Mouse (Mus musculus) liver, adult (tissue): Measurements from ENCODE around the gene Acta1.

Experiments used
- GATA4 ChIP-seq: IDR thresholded peaks from 2 replicates; pipeline ENCODE4 v1.6.1; 2014; ENCODE audit warnings: mild to moderate bottlenecking, low read length; ENCODE audit not compliant: insufficient replicate concordance

Gene Acta1

DNA sequence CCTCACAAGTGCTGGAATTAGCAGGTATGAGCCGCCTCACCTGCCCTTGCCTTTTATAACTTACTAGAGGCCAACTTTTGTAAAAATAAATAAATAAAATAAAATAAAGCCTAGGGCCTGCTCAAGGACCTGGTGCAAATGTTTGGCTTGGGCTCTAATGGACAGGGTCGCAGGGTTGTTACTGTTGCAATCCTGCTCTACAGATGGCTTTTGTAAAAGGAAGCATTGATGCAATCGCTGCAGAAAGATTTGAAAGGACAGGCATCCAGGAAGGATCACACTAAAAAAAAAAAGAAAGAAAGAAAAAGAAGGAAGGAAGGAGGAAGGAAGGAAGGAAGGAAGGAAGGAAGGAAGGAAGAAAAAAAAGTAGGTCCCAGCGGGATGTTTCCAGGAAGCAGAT, 34.2 kb downstream of the Acta1 start:
- no peak for TF ChIP-seq GATA4

DNA sequence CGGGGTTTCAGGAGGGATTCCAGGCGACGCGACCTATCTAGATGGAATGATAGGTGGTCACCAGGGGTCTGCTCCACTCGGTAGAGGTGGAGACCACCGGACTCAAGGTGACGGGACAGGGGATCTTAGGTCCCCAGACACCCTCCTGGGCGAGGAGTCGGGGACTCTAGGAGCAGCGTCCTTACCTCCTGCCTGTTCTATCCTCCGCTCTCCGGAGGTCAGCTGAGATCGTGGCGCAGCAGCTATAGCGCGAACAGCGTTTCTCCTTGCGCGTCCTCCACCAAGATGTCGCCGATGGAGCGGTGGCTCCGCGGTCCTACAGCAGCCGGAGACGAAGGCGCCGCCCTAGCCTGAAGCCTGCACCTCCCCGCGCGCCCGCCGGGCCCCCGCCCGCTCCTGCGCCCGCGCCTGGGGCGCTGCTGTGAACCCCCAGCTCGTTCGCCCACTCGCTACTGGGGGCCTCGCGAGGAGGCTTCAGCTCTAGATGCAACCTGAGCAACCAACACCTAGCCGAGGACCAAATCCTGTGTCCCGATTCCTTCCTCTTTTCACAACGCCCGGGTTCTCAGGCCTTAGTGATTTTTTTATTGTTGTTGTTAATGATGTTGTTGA, 34.8 kb downstream of the Acta1 start, which contains the start of gene Ccsap:
TSS of gene Ccsap (minus strand) at position 562 of the 612 bp plus-strand sequence.
- TF ChIP-seq GATA4, result no peak; the same call in 1 of the 2 replicates

DNA sequence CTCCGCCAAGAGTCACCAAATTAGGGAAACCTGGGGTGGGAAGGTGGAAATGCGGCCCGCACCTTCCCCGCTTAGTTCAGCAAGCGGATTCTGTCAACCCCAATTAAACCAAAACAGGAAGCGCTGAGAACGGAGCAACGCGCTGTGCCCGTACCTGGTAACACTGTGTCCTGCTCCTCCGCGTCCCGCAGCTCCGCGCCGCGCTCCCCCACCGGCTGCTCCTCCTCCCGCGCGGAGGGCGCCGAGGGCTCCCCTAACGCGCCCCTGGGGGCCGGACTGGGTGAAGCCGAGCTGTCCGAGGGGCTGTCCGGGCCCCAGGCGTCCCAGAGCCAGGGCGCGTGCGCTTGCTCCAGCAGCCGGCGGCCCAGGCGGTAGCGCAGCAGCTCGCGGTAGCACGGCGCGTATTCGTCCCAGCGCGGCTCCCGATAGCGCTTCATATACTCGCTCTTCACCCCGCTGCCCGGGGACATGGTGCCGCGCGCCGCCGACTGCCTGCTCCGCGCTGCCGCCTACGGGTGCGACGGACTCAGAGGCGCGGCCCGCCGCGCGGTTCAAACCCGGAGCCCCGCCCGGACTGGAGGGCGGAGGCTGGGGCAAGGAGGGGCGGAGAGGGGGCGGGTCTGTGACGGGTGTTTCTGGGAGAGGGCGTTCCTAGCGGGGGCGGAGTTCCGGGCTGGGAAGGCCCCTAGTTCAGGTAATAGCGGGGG, 35.5 kb downstream of the Acta1 start:
- no peak for TF ChIP-seq GATA4

DNA sequence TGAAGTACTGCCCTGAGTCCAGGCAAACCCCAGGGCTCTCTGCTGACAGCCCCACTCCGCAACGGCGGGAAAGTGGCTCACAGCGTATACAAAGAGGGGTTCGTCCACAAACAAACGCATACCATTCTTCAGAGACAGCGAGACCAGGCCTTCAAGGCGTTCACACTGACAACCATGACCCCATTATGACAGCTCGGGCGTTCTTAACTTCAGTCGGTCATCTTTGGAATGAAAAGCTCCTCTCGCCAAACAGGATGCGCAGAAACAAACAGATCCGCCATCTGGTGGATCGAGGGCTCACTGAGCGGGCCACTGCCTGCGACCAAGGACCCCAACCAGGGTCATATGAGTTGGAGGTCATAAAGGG, 36.0 kb downstream of the Acta1 start:
- no peak for TF ChIP-seq GATA4

DNA sequence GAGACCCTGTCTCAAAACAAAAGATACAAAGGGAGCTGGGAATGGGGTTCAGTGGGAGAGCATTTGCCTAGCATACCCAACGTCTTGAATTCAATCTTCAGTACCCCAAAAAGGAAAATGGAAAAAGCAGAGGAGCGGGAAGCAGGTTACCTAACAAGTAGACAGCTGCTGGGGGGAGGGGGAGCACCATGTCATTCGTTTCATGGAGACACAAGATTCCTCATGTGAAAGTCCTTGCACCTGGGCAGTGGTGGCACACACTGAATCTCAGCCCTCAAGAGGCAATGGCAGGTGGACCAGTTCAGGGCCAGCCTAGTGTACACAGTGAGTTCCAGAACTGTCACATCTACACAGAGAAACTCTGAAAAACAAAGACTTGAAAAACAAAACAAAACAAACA, 37.2 kb downstream of the Acta1 start:
- no peak for TF ChIP-seq GATA4

DNA sequence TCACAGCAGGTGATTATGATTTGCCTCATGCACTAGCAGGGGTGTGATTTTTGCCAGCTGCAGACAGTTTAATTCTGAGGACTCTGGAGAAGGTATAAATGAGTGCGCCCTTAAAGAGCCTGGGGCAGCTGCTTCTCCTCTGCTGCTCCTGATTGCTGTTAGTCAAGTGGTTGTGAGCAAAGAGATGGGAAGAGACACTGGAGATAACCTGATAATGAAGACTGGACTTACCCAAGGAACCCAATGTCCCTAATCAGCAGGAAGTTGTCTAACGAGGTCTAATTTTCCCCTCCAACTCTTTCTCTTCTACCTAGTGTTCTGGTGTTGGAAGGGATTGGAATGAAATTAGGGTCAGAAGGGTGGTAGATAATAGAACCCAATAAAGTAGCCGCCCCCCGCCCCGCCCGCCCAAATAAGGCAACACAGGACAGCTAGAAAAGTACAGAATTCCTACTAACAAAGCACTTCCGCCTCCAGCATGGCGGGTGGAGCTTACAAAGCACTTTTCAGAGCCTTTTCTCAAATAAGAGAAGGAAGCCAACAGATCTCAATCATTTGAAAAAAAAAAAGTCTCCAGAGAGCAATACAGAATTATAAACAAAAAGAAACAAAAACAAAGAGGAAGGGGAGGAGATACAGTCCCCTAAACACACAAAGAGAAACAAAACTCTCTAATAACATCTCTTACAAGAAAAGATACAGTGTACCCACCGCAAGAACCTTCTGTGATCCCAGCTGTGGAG, 39.6 kb downstream of the Acta1 start:
- no peak for TF ChIP-seq GATA4

DNA sequence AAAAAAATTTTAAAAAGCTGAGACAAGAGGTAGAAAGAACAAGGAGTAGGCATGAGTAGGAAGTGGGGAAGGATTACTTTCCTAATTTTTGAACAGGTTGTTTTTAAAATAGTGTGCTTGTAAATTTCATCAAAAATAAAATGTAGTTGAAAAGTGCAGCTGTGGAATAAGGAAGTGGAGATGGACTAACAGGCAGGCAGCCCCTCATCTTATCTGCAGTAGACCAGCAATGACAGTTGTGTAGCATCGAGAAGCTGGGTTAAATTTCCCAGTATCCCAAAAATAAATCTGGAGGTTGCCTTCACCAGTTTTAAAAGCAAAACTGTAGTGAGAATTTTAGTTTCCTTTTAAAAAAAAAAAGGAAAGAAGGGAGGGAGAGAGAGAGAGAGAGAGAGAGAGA, 40.3 kb downstream of the Acta1 start:
- TF ChIP-seq GATA4, result no peak

DNA sequence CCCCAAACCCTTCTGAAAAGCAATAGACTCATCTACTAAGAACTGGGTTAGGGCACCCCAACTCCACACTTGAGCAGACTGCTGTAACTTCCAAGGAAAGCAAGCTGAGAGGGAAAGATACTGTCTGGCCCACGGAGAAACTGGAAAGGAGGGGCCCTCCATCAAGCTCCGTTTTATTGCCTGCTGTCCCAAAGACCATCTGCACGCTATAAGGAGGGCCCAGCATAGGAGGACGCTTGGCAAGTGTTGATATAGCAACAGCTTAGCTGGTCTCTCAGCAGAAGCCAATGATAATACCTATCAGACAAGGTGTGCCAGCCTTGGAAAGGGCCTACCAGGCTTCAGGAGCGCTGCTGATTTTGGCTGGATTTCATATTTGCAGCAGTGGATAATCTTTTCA, 43.0 kb downstream of the Acta1 start:
- no peak for TF ChIP-seq GATA4

DNA sequence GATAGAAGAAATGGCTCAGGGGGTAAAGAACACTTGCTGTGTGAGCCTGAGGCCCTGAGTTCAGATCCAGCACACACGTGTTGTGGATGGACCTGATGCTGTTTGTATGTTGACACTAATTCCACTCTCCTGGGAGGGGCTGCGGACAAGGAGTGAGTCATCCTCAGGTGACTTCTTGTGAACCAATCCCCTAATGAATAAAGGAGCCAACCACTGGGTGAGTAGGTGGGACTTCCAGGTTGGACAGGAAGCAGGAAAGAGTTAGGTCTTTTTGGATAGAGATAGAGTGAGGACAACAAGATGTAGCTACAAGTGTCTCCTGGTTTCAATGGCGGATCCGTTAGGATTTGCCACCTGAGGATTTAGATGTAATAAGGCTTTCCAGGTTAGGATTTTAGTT, 45.2 kb downstream of the Acta1 start:
- TF ChIP-seq GATA4, result no peak

DNA sequence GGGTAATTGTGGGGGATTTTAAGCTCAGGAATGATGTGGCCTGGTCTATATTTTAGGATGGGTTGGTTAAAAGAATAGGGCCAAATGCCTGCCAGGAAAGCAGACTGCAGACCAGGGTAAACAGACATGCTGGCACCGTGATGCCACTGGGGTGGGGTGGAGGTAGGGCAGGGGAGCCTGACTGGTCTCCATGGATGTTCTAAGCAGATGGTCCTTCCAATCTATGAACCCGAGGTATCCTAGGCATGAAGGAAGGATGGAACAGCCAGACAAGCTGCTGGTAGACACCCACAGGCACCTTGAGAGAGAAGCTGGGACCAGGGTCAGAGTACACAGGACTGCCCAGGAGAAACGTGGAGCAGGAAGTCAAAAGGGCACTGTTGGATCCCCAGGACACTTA, 47.0 kb downstream of the Acta1 start:
- TF ChIP-seq GATA4, result no peak

DNA sequence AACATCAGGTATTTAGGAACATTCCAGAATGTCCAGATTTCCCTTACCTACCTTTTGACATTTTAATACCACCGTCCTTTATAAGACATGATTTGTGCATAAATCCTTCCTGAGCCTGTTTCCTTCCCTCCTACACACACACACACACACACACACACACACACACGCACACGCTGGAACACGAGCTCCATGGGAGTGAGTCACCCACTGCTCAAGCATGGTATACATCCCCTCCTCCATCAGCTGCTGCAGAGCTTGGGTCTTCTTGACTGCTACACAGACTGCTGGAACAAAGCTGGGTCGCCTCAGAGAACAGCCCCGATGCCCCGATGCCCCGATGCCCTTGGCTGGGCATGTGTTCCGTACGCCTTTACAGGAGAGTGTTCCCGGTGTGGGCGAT, 48.0 kb downstream of the Acta1 start:
- TF ChIP-seq GATA4, result no peak

DNA sequence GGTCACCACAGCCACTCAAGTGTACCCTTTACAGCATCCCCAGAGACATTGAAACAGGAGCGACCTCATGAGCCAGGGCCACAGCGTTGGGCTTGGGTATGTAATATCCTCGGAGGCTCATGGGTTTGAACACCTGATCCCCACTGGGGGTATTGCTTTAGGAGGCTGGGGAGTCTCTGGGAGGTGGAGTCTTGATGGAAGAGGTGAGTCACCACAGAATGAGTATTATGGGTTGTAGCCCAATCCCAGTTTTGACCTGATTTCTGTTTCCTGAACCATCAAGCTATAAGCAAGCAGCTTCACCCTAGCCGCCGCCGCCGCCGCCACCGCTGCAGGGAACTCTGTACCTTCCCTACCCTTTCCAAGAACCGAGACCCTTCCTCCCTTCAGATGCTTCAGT, 48.6 kb downstream of the Acta1 start:
- no peak for TF ChIP-seq GATA4

DNA sequence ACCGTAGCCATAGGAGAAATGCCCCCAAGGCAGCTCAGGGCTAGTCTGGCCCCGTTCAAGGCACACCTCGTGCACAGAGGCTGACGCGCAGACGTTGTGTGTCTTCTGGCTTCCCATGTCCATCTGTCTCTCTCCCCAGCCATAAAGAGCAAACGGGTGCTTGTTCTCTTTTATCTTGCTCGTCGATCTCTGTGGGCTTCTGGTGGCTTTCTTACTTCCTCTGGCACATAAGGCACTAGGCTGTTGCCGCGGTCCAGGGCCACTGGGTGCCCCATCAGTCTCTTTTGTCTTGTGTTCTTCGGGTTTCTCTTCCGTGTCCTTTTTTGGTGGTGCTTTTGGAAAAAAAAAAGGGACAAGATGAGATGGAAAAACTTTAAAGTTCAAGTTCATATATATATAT, 49.4 kb downstream of the Acta1 start:
- TF ChIP-seq GATA4, result no peak

DNA sequence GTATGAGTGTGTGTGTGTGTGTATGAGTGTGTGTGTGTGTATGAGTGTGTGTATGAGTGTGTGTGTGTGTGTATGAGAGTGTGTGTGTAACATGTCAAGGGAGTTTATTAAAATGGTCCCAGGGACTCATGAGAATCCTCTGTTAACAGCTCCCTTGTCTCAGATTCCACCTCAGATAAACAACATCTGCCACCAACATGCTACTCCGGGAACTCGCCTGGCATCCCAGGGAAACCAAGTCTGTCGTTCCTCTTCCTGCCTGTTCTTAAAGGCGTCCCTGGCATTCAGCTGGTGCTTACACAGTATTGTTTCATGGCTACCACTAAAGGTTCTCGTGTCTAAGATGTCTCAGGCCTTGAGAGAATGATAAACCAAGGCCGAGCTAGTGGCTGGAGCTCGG, 50.2 kb downstream of the Acta1 start:
- TF ChIP-seq GATA4, result no peak

DNA sequence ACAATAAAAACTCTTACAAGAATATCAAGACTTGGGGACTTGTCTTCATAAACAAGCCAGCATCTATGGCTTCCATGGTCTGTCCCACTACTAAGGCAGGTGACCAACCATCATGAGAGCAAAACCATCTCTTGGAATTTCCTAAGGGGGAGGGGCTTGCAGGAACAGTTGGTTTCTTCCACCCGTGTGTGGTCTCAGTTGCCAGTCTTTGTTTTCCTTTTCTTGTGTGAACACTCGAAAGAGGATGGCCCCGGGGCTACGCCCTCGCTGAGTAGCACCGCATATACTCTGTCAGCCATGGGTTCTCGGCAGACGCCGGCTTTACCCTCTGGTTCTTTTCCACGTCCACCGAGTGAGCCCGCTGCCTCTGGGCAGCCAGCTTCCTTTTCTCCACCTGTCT, 52.5 kb downstream of the Acta1 start:
- TF ChIP-seq GATA4, result no peak
